Mouse (Mus musculus): ENCODE measurements around the gene Prss32.
"Not testable (repeated sequence)": the region's sequence is repeated elsewhere in the genome, so short reads cannot be mapped to it uniquely, and the experiment has no call there.

Gene Prss32

GRCm38 (mm10) chr17:23843141-23843811 lies 379 bp upstream of the Prss32 start:
- DNase-seq, result no peak

GRCm38 (mm10) chr17:23850028-23850427 lies 6.4 kb downstream of the Prss32 start:
- no peak for DNase-seq

DNA sequence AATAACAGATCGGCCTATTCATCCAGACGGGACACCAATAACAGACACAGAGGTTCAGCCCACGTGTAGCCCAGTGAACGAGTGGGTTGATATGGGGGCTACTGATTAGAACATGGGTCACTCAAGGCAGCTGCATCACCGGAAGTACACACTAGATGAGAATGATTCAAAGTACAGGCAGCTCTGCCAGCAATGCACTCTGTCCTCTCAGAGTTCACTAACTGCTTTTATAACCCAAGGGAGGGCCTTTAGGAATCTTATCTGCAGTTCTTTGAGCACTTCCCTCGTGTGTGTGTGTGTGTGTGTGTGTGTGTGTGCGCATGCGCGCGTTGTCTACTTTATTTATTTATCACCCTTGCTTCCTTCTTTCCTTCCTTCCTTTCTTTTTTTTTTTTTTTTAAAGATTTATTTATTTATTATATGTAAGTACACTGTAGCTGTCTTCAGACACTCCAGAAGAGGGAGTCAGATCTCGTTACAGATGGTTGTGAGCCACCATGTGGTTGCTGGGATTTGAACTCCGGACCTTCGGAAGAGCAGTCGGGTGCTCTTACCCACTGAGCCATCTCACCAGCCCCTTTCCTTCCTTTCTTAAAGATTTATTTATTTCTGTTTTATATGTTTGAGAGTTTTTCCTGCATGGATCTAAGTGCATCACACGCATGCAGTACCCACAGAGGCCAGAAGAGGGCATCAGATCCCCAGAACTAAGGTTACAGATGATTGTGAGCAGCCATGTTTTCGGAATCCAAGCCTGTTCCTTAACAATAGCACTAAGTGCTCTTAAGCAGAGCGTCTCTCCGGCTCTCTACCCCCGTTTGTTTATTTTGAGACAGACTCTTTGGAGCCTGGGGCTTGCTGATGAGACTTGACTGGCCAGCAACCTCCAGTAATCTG lies 7.4 kb downstream of the Prss32 start:
- peak; percentile 61 for DNase-seq

- DNase-seq, result peak; percentile 74
Measured at GRCm38 (mm10) chr17:23853292-23853691, 9.6 kb downstream of the Prss32 start.

GRCm38 (mm10) chr17:23854229-23854765 lies 10.6 kb downstream of the Prss32 start:
- no peak for DNase-seq

- DNase-seq, result no peak
Measured at GRCm38 (mm10) chr17:23857193-23857592, 13.5 kb downstream of the Prss32 start.

DNA sequence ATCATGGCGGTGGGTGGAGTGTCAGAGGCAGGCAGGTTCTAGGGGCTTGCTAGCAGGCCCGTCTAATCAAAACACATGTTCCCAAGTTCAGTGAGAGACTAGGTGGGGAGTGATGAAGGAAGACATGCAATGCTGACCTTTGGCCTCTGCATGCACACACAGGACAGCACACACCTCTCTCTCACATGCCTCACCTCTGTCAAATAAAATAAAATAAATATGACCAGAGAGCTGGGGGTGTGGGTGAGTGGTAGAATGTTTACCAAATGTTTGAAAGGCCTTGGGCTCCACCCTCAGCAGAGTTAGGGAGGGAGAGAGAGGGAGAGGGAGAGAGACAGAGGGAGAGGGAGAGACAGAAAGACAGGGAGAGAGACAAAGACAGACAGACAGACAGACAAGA lies 14.3 kb downstream of the Prss32 start:
- DNase-seq, result no peak

DNA sequence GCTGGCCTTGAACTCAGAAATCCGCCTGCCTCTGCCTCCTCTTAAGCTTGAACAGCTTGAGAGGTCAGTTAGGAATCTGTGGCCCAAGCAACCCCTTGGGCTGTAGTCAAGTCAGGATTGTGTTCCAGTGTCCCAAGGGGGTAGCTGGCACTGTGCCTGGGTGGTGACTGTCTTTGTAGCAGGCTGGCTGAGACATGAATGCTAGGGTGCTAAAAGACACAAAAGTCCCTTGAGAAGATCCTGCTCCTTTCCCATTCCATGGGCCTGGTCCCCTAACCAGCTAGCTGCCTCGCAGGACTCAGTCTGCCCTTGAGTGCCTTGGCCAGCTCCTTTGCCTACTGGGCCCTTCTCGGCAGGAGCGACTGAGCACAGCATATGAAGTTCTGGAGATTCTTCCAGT lies 19.3 kb downstream of the Prss32 start:
- DNase-seq, result no peak

- DNase-seq, result no peak
Measured at GRCm38 (mm10) chr17:23867756-23868155, 24.1 kb downstream of the Prss32 start, which contains the start of gene Prss21. Gene Prss21, plus strand, starts transcription at chr17:23868056.

DNA sequence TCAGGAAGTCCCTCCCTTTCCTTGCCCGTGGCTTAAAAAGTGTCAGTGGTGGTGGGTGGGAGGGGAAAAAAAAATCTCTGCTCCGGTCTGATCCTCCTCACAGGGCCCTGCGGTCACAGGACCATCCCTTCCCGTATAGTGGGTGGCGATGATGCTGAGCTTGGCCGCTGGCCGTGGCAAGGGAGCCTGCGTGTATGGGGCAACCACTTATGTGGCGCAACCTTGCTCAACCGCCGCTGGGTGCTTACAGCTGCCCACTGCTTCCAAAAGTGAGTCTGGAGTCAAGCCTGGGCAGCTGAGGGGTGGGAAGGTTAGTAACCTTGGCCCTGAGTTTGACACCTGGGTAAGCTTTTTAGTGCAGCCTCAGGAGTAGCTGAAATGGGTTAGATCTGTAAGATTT lies 24.9 kb downstream of the Prss32 start:
- no peak for DNase-seq

GRCm38 (mm10) chr17:23873884-23874856 lies 30.5 kb downstream of the Prss32 start:
- no peak for DNase-seq

DNA sequence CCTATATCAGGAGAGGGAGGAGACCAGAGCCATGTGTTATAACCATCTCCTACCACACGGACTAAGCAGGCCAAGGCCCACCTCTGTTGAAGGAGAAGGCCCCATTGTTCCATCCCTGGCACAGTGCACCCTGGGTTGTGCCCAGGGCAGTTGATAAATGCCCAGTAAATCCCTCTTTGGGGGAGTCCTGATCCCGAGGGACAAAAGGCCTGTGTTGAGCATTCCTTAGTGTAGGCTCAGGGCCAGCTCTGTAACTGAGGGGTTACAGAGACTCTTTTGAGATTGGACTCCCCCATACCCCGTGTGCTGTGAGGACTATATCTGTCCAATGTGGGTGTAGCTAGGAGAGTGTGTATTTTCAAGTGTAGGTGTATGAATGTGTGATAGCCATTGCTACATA lies 33.1 kb downstream of the Prss32 start:
- DNase-seq, result no peak

GRCm38 (mm10) chr17:23877166-23877565 lies 33.5 kb downstream of the Prss32 start:
- DNase-seq, result no peak

GRCm38 (mm10) chr17:23880576-23880975 lies 36.9 kb downstream of the Prss32 start, which contains the start of the genes Dcpp1 and Dcpp2:
Gene Dcpp1, plus strand, starts transcription at chr17:23880876.
Gene Dcpp2, plus strand, starts transcription at chr17:23880880.
- not testable (repeated sequence) for DNase-seq

Measured in thymus, postnatal 14 days (tissue).